Mouse (Mus musculus): Measurements from ENCODE around the gene Msl1.

- no peak for TF ChIP-seq POLR2A (IDR thresholded peaks at IDR 0.05; ENCODE audit: insufficient read length, low read depth)
- no peak for TF ChIP-seq USF1 (IDR thresholded peaks at IDR 0.05; ENCODE audit: low read depth)
- TF ChIP-seq E2F4 (IDR thresholded peaks at IDR 0.05; ENCODE audit: insufficient read depth), result no peak
- TF ChIP-seq POLR2AphosphoS2 (IDR thresholded peaks at IDR 0.05; ENCODE audit: insufficient read length, low read depth), result no peak
Measured at GRCm38 (mm10) chr11:98846865-98847604, 51.7 kb downstream of the Msl1 start.
